Mouse (Mus musculus): ENCODE measurements around the gene Mgat4d.

- TF ChIP-seq POLR2A (IDR thresholded peaks at IDR 0.05; ENCODE audit: insufficient read depth, low read length) (no peak), CTCF (IDR thresholded peaks at IDR 0.05; ENCODE audit: low read depth, low read length) (no peak)
Observed at GRCm38 (mm10) chr8:83389316-83390005, 41.2 kb downstream of the Mgat4d start, which contains the start of gene Clgn.

All from ES-Bruce4 (cell line).